Mouse (Mus musculus) bone marrow, adult 2 months (tissue): ENCODE measurements around the gene Arl3.

Experiments used
- CTCF ChIP-seq: fragments of 200-500 bp; IDR thresholded peaks from 2 replicates; pipeline ENCODE4 v1.5.1; 2011; ENCODE audit warnings: low read length, control low read depth; ENCODE audit not compliant: control insufficient read depth, insufficient read depth
- POLR2A ChIP-seq: fragments of 200-500 bp; IDR thresholded peaks from 2 replicates; pipeline ENCODE4 v1.6.1; 2011; ENCODE audit warnings: low read depth, mild to moderate bottlenecking, control low read depth, low read length, borderline replicate concordance; ENCODE audit not compliant: control insufficient read depth

DNA sequence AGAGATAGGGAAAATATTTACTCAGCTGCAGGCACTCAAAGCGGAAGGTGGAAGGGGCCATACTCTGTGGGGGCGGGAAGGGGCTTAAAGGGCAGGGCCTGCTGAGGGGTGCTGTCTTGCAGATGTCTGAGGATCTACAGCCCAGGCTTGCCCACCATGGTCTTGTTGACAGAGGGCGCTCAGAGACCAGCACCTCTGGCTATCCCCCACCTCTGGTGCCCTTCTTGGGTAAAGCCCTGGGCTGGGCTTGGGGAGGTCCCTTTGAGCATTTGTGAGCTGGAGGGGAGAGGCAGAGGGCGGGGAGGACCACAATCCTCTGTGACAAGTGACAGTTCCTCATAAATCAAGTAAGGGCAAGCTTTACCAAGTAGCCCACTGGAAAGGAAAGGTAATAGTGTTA, 39.9 kb downstream of the Arl3 start:
- TF ChIP-seq CTCF (no peak), POLR2A (no peak)
